Mouse (Mus musculus): ENCODE data around the gene Cdc45.

The Cdc45 gene

DNA sequence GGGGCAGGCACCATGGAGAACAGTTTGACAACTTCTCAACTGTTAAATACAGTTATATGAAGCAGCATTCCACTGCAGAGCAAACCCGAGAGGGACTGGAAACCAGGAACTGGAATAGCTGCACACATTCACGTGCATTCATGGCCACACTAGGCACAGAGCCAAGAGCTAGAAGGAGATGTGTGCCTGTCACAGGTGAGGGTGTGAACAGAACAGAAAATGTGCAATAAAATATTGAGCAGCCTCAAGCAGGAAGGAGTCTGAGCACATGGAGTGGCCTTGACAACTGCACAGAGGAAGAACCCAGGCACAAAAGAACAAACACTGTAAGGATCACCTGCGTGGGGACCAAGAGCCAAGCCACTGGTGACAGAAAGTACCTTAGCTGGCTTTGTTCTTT, 81.1 kb downstream of the Cdc45 start:
- no peak for DNase-seq (ENCODE audit: low spot score in 2 of 2)

Data from spleen, postnatal 10 days (tissue).